Mouse (Mus musculus) hindbrain, embryonic 12.5 days (tissue): ENCODE measurements around the gene Ccnd3. TPM values are rescaled to one million over a fixed set of nuclear protein-coding genes. Genes with fewer than 3 reads are reported as not detected.

Experiments used
- ATAC-seq: fragments of 200-750 bp; cut with Nextera tagmentation; 2 replicates; pipeline ENCODE4 v1.8.0; 2017; ENCODE audit warnings: moderate TSS enrichment; ENCODE audit not compliant: low FRiP score
- H3K27ac ChIP-seq: fragments of 300-500 bp; sonication (generic); 2 replicates; pipeline ENCODE4 v1.5.1; 2016; ENCODE audit warnings: mild to moderate bottlenecking
- H3K27me3 ChIP-seq: fragments of 300-500 bp; sonication (generic); 2 replicates; pipeline ENCODE4 v1.6.1; 2016; ENCODE audit warnings: mild to moderate bottlenecking
- H3K36me3 ChIP-seq: fragments of 300-500 bp; sonication (generic); 2 replicates; pipeline ENCODE4 v1.6.1; 2016; ENCODE audit warnings: mild to moderate bottlenecking
- H3K4me1 ChIP-seq: fragments of 300-500 bp; sonication (generic); 2 replicates; pipeline ENCODE4 v1.6.1; 2016
- H3K4me2 ChIP-seq: fragments of 300-500 bp; sonication (generic); replicated peaks from 2 replicates; pipeline ENCODE4 v1.6.1; 2016; ENCODE audit warnings: mild to moderate bottlenecking
- H3K4me3 ChIP-seq: fragments of 300-500 bp; sonication (generic); 2 replicates; pipeline ENCODE4 v1.5.1; 2016; ENCODE audit warnings: mild to moderate bottlenecking
- H3K9ac ChIP-seq: fragments of 300-500 bp; sonication (generic); 2 replicates; pipeline ENCODE4 v1.6.1; 2016; ENCODE audit warnings: mild to moderate bottlenecking, moderate library complexity
- H3K9me3 ChIP-seq: fragments of 300-500 bp; sonication (generic); replicated peaks from 2 replicates; pipeline ENCODE4 v1.6.1; 2016; ENCODE audit warnings: mild to moderate bottlenecking
- WGBS: fragments of 180-500 bp; shearing (Covaris S2); methylation state at CpG from one replicate; pipeline ENCODE4 v1.1.7; 2016; 5-methylcytosine and 5-hydroxymethylcytosine counted together
- polyA plus RNA-seq: library from polyadenylated mRNA; unstranded; fragments of >200 nt; fragmentation: Nextera tagmentation; extraction: Ambion mirVana; gene quantifications from 2 replicates; pipeline ENCODE4 v1.2.1, GENCODE M21; 2016

Ccnd3 gene
- polyA plus RNA-seq, 1 experiment from 2014 or later, result 177 TPM

- Histone ChIP-seq H3K36me3 (no peaks in the 10 kb centered on the region), H3K27ac (no peak overlapping the region), H3K9ac (no peak overlapping the region), H3K4me1 (peaks cover 10% of the 10 kb centered on the region), H3K4me3 (no peak overlapping the region), H3K4me2 (no peak overlapping the region), H3K27me3 (no peaks in the 10 kb centered on the region), H3K9me3 (no peaks in the 10 kb centered on the region)
- no peak for ATAC-seq
- WGBS, result 70% methylated on average over 3 of the region's 3 CpGs
Measured at GRCm38 (mm10) chr17:47567271-47567670, 62.4 kb downstream of the Ccnd3 start.

- no peak overlapping the region for H3K27ac ChIP-seq
- no peak overlapping the region for H3K4me2 ChIP-seq
- no peak overlapping the region for H3K4me3 ChIP-seq
- H3K4me1 ChIP-seq, result peaks cover 10% of the 10 kb centered on the region
- H3K27me3 ChIP-seq, result no peaks in the 10 kb centered on the region
- H3K36me3 ChIP-seq, result no peaks in the 10 kb centered on the region
- H3K9ac ChIP-seq, result no peak overlapping the region
- no peak for ATAC-seq
- 95% methylated on average over 3 of the region's 3 CpGs for WGBS
- H3K9me3 ChIP-seq, result no peaks in the 10 kb centered on the region
Measured at GRCm38 (mm10) chr17:47568389-47568788, 63.5 kb downstream of the Ccnd3 start.

- Histone ChIP-seq H3K27ac (no peak overlapping the region), H3K9ac (no peak overlapping the region), H3K4me3 (no peak overlapping the region), H3K4me1 (peaks cover 10% of the 10 kb centered on the region), H3K36me3 (no peaks in the 10 kb centered on the region), H3K9me3 (no peaks in the 10 kb centered on the region), H3K4me2 (no peak overlapping the region), H3K27me3 (no peaks in the 10 kb centered on the region)
- WGBS, result 57% methylated on average over 10 of the region's 10 CpGs
- ATAC-seq, result peak; percentile 46
Measured at GRCm38 (mm10) chr17:47568951-47569527, 64.2 kb downstream of the Ccnd3 start.

- Histone ChIP-seq H3K4me1 (peaks cover 7% of the 10 kb centered on the region; the same call in 1 of the 2 replicates), H3K36me3 (no peaks in the 10 kb centered on the region), H3K9me3 (no peaks in the 10 kb centered on the region), H3K4me2 (no peak overlapping the region), H3K4me3 (no peak overlapping the region), H3K9ac (no peak overlapping the region), H3K27me3 (no peaks in the 10 kb centered on the region), H3K27ac (no peak overlapping the region)
- 18% methylated on average over 7 of the region's 7 CpGs for WGBS
- ATAC-seq, result no peak
Measured at GRCm38 (mm10) chr17:47571621-47572020, 66.8 kb downstream of the Ccnd3 start.

- ATAC-seq, result no peak
- Histone ChIP-seq H3K36me3 (no peaks in the 10 kb centered on the region), H3K4me1 (peaks cover 7% of the 10 kb centered on the region; the same call in 1 of the 2 replicates)
Measured at GRCm38 (mm10) chr17:47572436-47572835, 67.6 kb downstream of the Ccnd3 start.

GRCm38 (mm10) chr17:47574028-47574427 is 69.2 kb downstream of the Ccnd3 start:
- WGBS, result 78% methylated on average over 8 of the region's 8 CpGs
- Histone ChIP-seq H3K27ac (no peak overlapping the region), H3K9me3 (no peaks in the 10 kb centered on the region), H3K4me2 (no peak overlapping the region), H3K36me3 (no peaks in the 10 kb centered on the region), H3K4me1 (peaks cover 4% of the 10 kb centered on the region; the same call in 1 of the 2 replicates), H3K9ac (no peak overlapping the region), H3K27me3 (no peaks in the 10 kb centered on the region), H3K4me3 (no peak overlapping the region)
- ATAC-seq, result no peak

More at GRCm38 (mm10) chr17:47572436-47572835, 67.6 kb downstream of the Ccnd3 start:
- Histone ChIP-seq H3K27me3 (no peaks in the 10 kb centered on the region), H3K9ac (no peak overlapping the region), H3K9me3 (no peaks in the 10 kb centered on the region), H3K27ac (no peak overlapping the region), H3K4me3 (no peak overlapping the region), H3K4me2 (no peak overlapping the region)

- Histone ChIP-seq H3K27me3 (no peaks in the 10 kb centered on the region), H3K27ac (no peak overlapping the region), H3K4me2 (no peak overlapping the region), H3K36me3 (no peaks in the 10 kb centered on the region), H3K9me3 (no peaks in the 10 kb centered on the region), H3K9ac (no peak overlapping the region), H3K4me3 (no peak overlapping the region), H3K4me1 (peaks cover 2% of the 10 kb centered on the region; the same call in 1 of the 2 replicates)
- no peak for ATAC-seq
- WGBS, result 69% methylated on average over 11 of the region's 11 CpGs
Measured at GRCm38 (mm10) chr17:47574830-47575229, 70.0 kb downstream of the Ccnd3 start.

- Histone ChIP-seq H3K4me3 (no peak overlapping the region), H3K27ac (no peak overlapping the region), H3K9me3 (no peaks in the 10 kb centered on the region), H3K9ac (no peak overlapping the region), H3K4me2 (no peak overlapping the region), H3K36me3 (no peaks in the 10 kb centered on the region), H3K4me1 (no peaks in the 10 kb centered on the region), H3K27me3 (no peaks in the 10 kb centered on the region)
- 90% methylated on average over 6 of the region's 6 CpGs for WGBS
- no peak for ATAC-seq
Measured at GRCm38 (mm10) chr17:47578655-47579054, 73.8 kb downstream of the Ccnd3 start.

- H3K4me1 ChIP-seq, result no peaks in the 10 kb centered on the region
- no peak overlapping the region for H3K9ac ChIP-seq
- H3K4me3 ChIP-seq, result no peak overlapping the region
- no peak overlapping the region for H3K4me2 ChIP-seq
- H3K9me3 ChIP-seq, result no peaks in the 10 kb centered on the region
- WGBS, result 93% methylated on average over 4 of the region's 4 CpGs
- no peaks in the 10 kb centered on the region for H3K27me3 ChIP-seq
- no peaks in the 10 kb centered on the region for H3K36me3 ChIP-seq
- no peak overlapping the region for H3K27ac ChIP-seq
- ATAC-seq, result no peak
Measured at GRCm38 (mm10) chr17:47580962-47581361, 76.1 kb downstream of the Ccnd3 start.

- 84% methylated on average over 8 of the region's 8 CpGs for WGBS
- Histone ChIP-seq H3K4me1 (0 out of 2 replicates have a peak, but pooled peaks cover 2% of the 10 kb centered on the region), H3K36me3 (no peaks in the 10 kb centered on the region), H3K9me3 (no peaks in the 10 kb centered on the region), H3K4me3 (no peak overlapping the region), H3K27ac (no peak overlapping the region), H3K9ac (no peak overlapping the region), H3K4me2 (no peak overlapping the region), H3K27me3 (0 out of 2 replicates have a peak, but pooled peaks cover 6% of the 10 kb centered on the region)
- no peak for ATAC-seq
Measured at GRCm38 (mm10) chr17:47588517-47588916, 83.7 kb downstream of the Ccnd3 start.

GRCm38 (mm10) chr17:47591073-47591472 is 86.2 kb downstream of the Ccnd3 start:
- H3K4me1 ChIP-seq, result peaks cover 22% of the 10 kb centered on the region
- no peak overlapping the region for H3K4me2 ChIP-seq
- 0 out of 2 replicates have a peak, but pooled peaks cover 6% of the 10 kb centered on the region for H3K27me3 ChIP-seq
- ATAC-seq, result no peak
- no peak overlapping the region for H3K27ac ChIP-seq
- WGBS, result 86% methylated on average over 3 of the region's 3 CpGs
- no peak overlapping the region for H3K4me3 ChIP-seq
- H3K36me3 ChIP-seq, result no peaks in the 10 kb centered on the region
- no peaks in the 10 kb centered on the region for H3K9me3 ChIP-seq
- no peak overlapping the region for H3K9ac ChIP-seq

- peak overlapping the region; percentile 70 for H3K9ac ChIP-seq
- peak overlapping the region; percentile 93 for H3K27ac ChIP-seq
- H3K36me3 ChIP-seq, result no peaks in the 10 kb centered on the region
- H3K4me3 ChIP-seq, result peak overlapping the region; percentile 67
- peak overlapping the region; percentile 80 for H3K4me2 ChIP-seq
- WGBS, result under 1% methylated on average over 57 of the region's 63 CpGs
- ATAC-seq, result peak; percentile 85
- no peaks in the 10 kb centered on the region for H3K9me3 ChIP-seq
- peaks cover 41% of the 10 kb centered on the region for H3K4me1 ChIP-seq
- 0 out of 2 replicates have a peak, but pooled peaks cover 6% of the 10 kb centered on the region for H3K27me3 ChIP-seq
Measured at GRCm38 (mm10) chr17:47593215-47593853, 88.5 kb downstream of the Ccnd3 start.

GRCm38 (mm10) chr17:47593854-47594182 is 89.0 kb downstream of the Ccnd3 start:
- peak overlapping the region; percentile 80 for H3K4me2 ChIP-seq
- 0% methylated on average over 13 of the region's 13 CpGs for WGBS
- peaks cover 41% of the 10 kb centered on the region for H3K4me1 ChIP-seq
- H3K27ac ChIP-seq, result peak overlapping the region; percentile 93
- 0 out of 2 replicates have a peak, but pooled peaks have one; percentile 0 for ATAC-seq
- no peaks in the 10 kb centered on the region for H3K9me3 ChIP-seq
- H3K27me3 ChIP-seq, result 0 out of 2 replicates have a peak, but pooled peaks cover 6% of the 10 kb centered on the region
- H3K36me3 ChIP-seq, result 0 out of 2 replicates have a peak, but pooled peaks cover 4% of the 10 kb centered on the region
- H3K9ac ChIP-seq, result peak overlapping the region; percentile 70
- peak overlapping the region; percentile 67 for H3K4me3 ChIP-seq
